Mouse (Mus musculus) urinary bladder, postnatal 25 days (tissue): Measurements from ENCODE around the gene Esp8.
"Not testable (repeated sequence)": the region's sequence is repeated elsewhere in the genome, so short reads cannot be mapped to it uniquely, and the experiment has no call there.

Experiments used
- DNase-seq: peaks from one replicate; pipeline ENCODE4 v3.0.0; 2022; ENCODE audit warnings: low spot score

Esp8 gene

GRCm38 (mm10) chr17:40519818-40520217 lies at the start of gene Esp8:
Gene Esp8 (plus strand): TSS chr17:40520022.
- DNase-seq: no peak

DNA sequence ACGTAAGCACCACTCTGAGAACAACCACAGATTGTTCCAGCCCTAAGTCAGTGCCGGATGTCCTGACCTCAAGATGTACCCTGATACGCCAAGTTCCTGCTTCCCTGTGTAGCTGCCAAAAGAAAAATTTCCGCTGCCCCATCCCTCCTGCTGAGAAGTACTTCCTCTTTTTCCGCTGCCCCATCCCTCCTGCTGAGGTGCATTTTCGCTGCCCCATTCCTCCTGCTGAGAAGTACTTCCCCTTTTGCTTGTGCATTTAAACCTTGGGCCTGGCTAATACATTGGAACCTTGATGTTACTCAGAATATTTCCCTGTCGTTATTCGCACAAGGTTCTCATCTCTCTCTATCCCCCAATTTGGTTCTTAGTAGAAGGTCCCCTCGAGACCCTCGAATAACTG lies 36.3 kb upstream of the Esp8 start:
- not testable (repeated sequence) for DNase-seq

GRCm38 (mm10) chr17:40495468-40496185 lies 24.2 kb upstream of the Esp8 start:
- not testable (repeated sequence) for DNase-seq

DNA sequence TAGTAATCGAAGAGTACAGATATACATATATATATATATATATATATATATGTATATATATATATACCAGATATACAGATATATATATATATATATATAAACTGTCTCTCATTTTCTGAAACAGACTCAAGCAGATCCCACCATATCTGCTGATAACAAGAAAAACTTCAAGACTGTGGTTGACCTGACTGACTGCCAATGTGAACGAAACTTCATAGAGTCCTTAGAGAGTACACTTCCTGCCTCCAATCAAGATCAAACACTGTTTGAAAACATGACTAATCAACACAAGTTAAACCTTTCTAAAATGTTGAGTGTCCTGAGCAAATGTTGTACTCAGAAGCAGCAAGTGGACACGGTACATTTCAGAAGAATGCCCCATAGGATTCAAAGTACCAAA lies 10.0 kb downstream of the Esp8 start:
- DNase-seq: no peak

- no peak for DNase-seq
Measured at GRCm38 (mm10) chr17:40531147-40531546, 11.3 kb downstream of the Esp8 start.

DNA sequence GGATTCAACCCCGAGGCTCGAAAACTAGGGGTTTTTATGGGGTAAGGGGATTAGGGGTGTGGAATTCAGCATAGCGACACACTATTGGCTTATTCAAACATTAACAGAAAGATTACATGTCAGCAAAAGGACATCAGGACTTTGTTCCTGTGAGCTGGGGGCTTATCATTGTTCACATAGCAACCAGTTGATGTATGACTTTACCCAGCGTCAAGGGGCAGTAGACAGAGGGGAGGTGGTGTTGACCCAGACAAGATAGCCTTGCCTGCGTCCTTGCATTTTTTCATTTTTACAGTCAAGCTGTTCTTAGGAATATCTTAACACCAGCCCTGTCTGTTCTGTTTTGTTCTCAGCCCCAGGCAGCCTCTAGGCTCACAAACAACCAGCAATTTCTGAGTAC lies 27.2 kb downstream of the Esp8 start:
- not testable (repeated sequence) for DNase-seq

- no peak for DNase-seq
Measured at GRCm38 (mm10) chr17:40553470-40553869, 33.6 kb downstream of the Esp8 start.

GRCm38 (mm10) chr17:40561207-40561606 lies 41.4 kb downstream of the Esp8 start, which contains the start of gene Esp6:
Gene Esp6 (plus strand): TSS chr17:40561507.
- DNase-seq: no peak
